Mouse (Mus musculus): ENCODE measurements around the gene Col4a1.

Gene Col4a1

GRCm38 (mm10) chr8:11227421-11227820 lies 85.2 kb downstream of the Col4a1 start:
- no peak for DNase-seq (ENCODE audit: low spot score)

GRCm38 (mm10) chr8:11225577-11226434 lies 86.8 kb downstream of the Col4a1 start:
- no peak for DNase-seq (ENCODE audit: low spot score)

- DNase-seq (ENCODE audit: low spot score), result no peak
Observed at GRCm38 (mm10) chr8:11224178-11224577, 88.4 kb downstream of the Col4a1 start.

GRCm38 (mm10) chr8:11221353-11221752 lies 91.3 kb downstream of the Col4a1 start:
- no peak for DNase-seq (ENCODE audit: low spot score)

GRCm38 (mm10) chr8:11219282-11219681 lies 93.3 kb downstream of the Col4a1 start:
- no peak for DNase-seq (ENCODE audit: low spot score)

GRCm38 (mm10) chr8:11215231-11215630 lies 97.4 kb downstream of the Col4a1 start:
- peak; percentile 67 for DNase-seq (ENCODE audit: low spot score)

GRCm38 (mm10) chr8:11206509-11206908 lies 106.1 kb downstream of the Col4a1 start:
- no peak for DNase-seq (ENCODE audit: low spot score)

- no peak for DNase-seq (ENCODE audit: low spot score)
Observed at GRCm38 (mm10) chr8:11205532-11205931, 107.1 kb downstream of the Col4a1 start.

GRCm38 (mm10) chr8:11203260-11204110 lies 109.1 kb downstream of the Col4a1 start:
- DNase-seq (ENCODE audit: low spot score), result no peak

- no peak for DNase-seq (ENCODE audit: low spot score)
Observed at GRCm38 (mm10) chr8:11198650-11199049, 114.0 kb downstream of the Col4a1 start.

- no peak for DNase-seq (ENCODE audit: low spot score)
Observed at GRCm38 (mm10) chr8:11197988-11198387, 114.6 kb downstream of the Col4a1 start.

- DNase-seq (ENCODE audit: low spot score), result no peak
Observed at GRCm38 (mm10) chr8:11197261-11197660, 115.4 kb downstream of the Col4a1 start.

- DNase-seq (ENCODE audit: low spot score), result no peak
Observed at GRCm38 (mm10) chr8:11192719-11193324, 119.8 kb downstream of the Col4a1 start.

- DNase-seq (ENCODE audit: low spot score), result peak; percentile 79
Observed at GRCm38 (mm10) chr8:11187581-11188271, 124.9 kb downstream of the Col4a1 start.

GRCm38 (mm10) chr8:11186456-11186855 lies 126.2 kb downstream of the Col4a1 start:
- DNase-seq (ENCODE audit: low spot score), result peak; percentile 53

GRCm38 (mm10) chr8:11185672-11186071 lies 127.0 kb downstream of the Col4a1 start:
- DNase-seq (ENCODE audit: low spot score), result no peak

- DNase-seq (ENCODE audit: low spot score), result no peak
Observed at GRCm38 (mm10) chr8:11183611-11184031, 129.0 kb downstream of the Col4a1 start.

- no peak for DNase-seq (ENCODE audit: low spot score)
Observed at GRCm38 (mm10) chr8:11182606-11183005, 130.0 kb downstream of the Col4a1 start.

GRCm38 (mm10) chr8:11182148-11182484 lies 130.5 kb downstream of the Col4a1 start:
- no peak for DNase-seq (ENCODE audit: low spot score)

- DNase-seq (ENCODE audit: low spot score), result no peak
Observed at GRCm38 (mm10) chr8:11181420-11182147, 131.0 kb downstream of the Col4a1 start.

- no peak for DNase-seq (ENCODE audit: low spot score)
Observed at GRCm38 (mm10) chr8:11179869-11180268, 132.8 kb downstream of the Col4a1 start.
